Mouse (Mus musculus): Measurements from ENCODE around the gene Zmat5. TPM values are rescaled to one million over a fixed set of nuclear protein-coding genes. Genes with fewer than 3 reads are reported as not detected.
A peak's percentile ranks its signal among the peaks of the same experiment; 100 is the strongest.

Gene Zmat5
- polyA plus RNA-seq, 1 experiment from 2014 or later, result 76.5 TPM

GRCm38 (mm10) chr11:4685510-4685909, 19.0 kb upstream of the Zmat5 start:
- no peaks in the 10 kb centered on the region for H3K9me3 ChIP-seq (ENCODE audit: control insufficient read depth, low read length)
- no peak overlapping the region for H3K27ac ChIP-seq (ENCODE audit: low read length)
- ATAC-seq (ENCODE audit: low read depth), result no peak
- H3K9ac ChIP-seq (ENCODE audit: low read length), result no peak overlapping the region
- peaks cover 20% of the 10 kb centered on the region; the same call in 1 of the 2 replicates for H3K36me3 ChIP-seq (ENCODE audit: control insufficient read depth, insufficient read depth, low read length)
- H3K27me3 ChIP-seq (ENCODE audit: control insufficient read depth, insufficient read depth, low read depth, low read length), result no peaks in the 10 kb centered on the region
- H3K4me2 ChIP-seq (ENCODE audit: low read depth, low read length), result no peak overlapping the region
- no peak overlapping the region for H3K4me3 ChIP-seq (ENCODE audit: low read length)
- H3K4me1 ChIP-seq (replicated peaks; ENCODE audit: control insufficient read depth, insufficient read depth, low read length), result no peaks in the 10 kb centered on the region
- 74% methylated on average over 5 of the region's 5 CpGs for WGBS

DNA sequence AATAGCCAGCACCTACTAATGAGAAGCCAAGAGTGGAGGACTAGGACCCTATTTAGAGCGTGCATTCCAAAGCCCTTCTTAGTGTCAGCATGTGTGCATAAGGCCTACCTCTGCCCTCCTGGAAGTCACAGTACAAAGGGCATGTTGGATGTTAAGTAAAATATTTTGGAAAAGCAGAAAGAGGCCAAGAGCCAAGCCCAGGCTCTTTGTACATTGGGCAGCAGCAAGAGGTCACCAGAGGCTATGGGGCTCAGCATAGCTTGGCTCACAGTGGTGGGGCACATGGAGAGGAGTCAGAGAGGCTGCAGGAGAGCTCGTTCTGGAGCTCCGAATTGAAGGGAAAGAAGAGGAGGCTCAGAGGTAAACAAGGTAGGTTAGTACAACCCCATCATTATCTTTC, 17.5 kb upstream of the Zmat5 start:
- Histone ChIP-seq H3K4me3 (ENCODE audit: low read length) (no peak overlapping the region), H3K4me2 (ENCODE audit: low read depth, low read length) (no peak overlapping the region), H3K36me3 (ENCODE audit: control insufficient read depth, insufficient read depth, low read length) (0 out of 2 replicates have a peak, but pooled peaks cover 9% of the 10 kb centered on the region), H3K9me3 (ENCODE audit: control insufficient read depth, low read length) (no peaks in the 10 kb centered on the region), H3K27me3 (ENCODE audit: control insufficient read depth, insufficient read depth, low read depth, low read length) (no peaks in the 10 kb centered on the region), H3K9ac (ENCODE audit: low read length) (no peak overlapping the region), H3K27ac (ENCODE audit: low read length) (no peak overlapping the region), H3K4me1 (replicated peaks; ENCODE audit: control insufficient read depth, insufficient read depth, low read length) (0 out of 2 replicates have a peak, but pooled peaks cover 2% of the 10 kb centered on the region)
- no peak for ATAC-seq (ENCODE audit: low read depth)
- WGBS, result 71% methylated on average over 3 of the region's 3 CpGs

DNA sequence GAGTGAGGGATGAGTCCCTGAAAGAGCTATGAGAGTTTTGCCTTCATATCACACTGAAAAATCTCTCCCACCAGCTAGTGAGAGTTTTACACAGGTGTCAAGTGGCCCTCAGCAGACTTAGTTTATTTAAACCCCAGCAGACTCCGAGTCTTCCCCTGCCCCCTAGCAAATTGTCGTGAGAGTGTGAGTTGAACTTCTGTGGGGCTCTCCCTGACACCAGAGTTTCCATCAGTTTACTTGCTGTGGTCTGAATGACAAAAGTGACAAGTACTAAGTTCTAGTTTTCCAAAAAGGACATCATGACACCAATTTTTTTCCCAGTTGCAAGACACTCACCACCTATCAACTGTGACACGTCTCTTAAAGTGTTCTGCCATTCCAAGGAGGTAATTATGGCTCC, 16.6 kb upstream of the Zmat5 start:
- 24% methylated on average over 3 of the region's 3 CpGs for WGBS
- no peak overlapping the region for H3K4me2 ChIP-seq (ENCODE audit: low read depth, low read length)
- no peaks in the 10 kb centered on the region for H3K9me3 ChIP-seq (ENCODE audit: control insufficient read depth, low read length)
- no peak for ATAC-seq (ENCODE audit: low read depth)
- H3K27ac ChIP-seq (ENCODE audit: low read length), result no peak overlapping the region
- no peaks in the 10 kb centered on the region for H3K27me3 ChIP-seq (ENCODE audit: control insufficient read depth, insufficient read depth, low read depth, low read length)
- H3K9ac ChIP-seq (ENCODE audit: low read length), result no peak overlapping the region
- no peak overlapping the region for H3K4me3 ChIP-seq (ENCODE audit: low read length)
- 0 out of 2 replicates have a peak, but pooled peaks cover 8% of the 10 kb centered on the region for H3K36me3 ChIP-seq (ENCODE audit: control insufficient read depth, insufficient read depth, low read length)
- 0 out of 2 replicates have a peak, but pooled peaks cover 2% of the 10 kb centered on the region for H3K4me1 ChIP-seq (replicated peaks; ENCODE audit: control insufficient read depth, insufficient read depth, low read length)

- H3K9me3 ChIP-seq (ENCODE audit: control insufficient read depth, low read length), result no peaks in the 10 kb centered on the region
- no peak for ATAC-seq (ENCODE audit: low read depth)
- no peak overlapping the region for H3K4me2 ChIP-seq (ENCODE audit: low read depth, low read length)
- H3K27me3 ChIP-seq (ENCODE audit: control insufficient read depth, insufficient read depth, low read depth, low read length), result no peaks in the 10 kb centered on the region
- H3K9ac ChIP-seq (ENCODE audit: low read length), result no peak overlapping the region
- no peak overlapping the region for H3K4me3 ChIP-seq (ENCODE audit: low read length)
- H3K36me3 ChIP-seq (ENCODE audit: control insufficient read depth, insufficient read depth, low read length), result 0 out of 2 replicates have a peak, but pooled peaks cover 4% of the 10 kb centered on the region
- 0 out of 2 replicates have a peak, but pooled peaks cover 2% of the 10 kb centered on the region for H3K4me1 ChIP-seq (replicated peaks; ENCODE audit: control insufficient read depth, insufficient read depth, low read length)
- no peak overlapping the region for H3K27ac ChIP-seq (ENCODE audit: low read length)
- WGBS, result 38% methylated on average over 11 of the region's 11 CpGs
Observed at GRCm38 (mm10) chr11:4688632-4689380, 15.7 kb upstream of the Zmat5 start.

- no peak overlapping the region for H3K4me3 ChIP-seq (ENCODE audit: low read length)
- H3K36me3 ChIP-seq (ENCODE audit: control insufficient read depth, insufficient read depth, low read length), result no peaks in the 10 kb centered on the region
- H3K27ac ChIP-seq (ENCODE audit: low read length), result no peak overlapping the region
- H3K4me1 ChIP-seq (replicated peaks; ENCODE audit: control insufficient read depth, insufficient read depth, low read length), result 0 out of 2 replicates have a peak, but pooled peaks cover 2% of the 10 kb centered on the region
- 77% methylated on average over 7 of the region's 7 CpGs for WGBS
- H3K9me3 ChIP-seq (ENCODE audit: control insufficient read depth, low read length), result peaks cover 5% of the 10 kb centered on the region; the same call in 1 of the 2 replicates
- no peaks in the 10 kb centered on the region for H3K27me3 ChIP-seq (ENCODE audit: control insufficient read depth, insufficient read depth, low read depth, low read length)
- no peak overlapping the region for H3K9ac ChIP-seq (ENCODE audit: low read length)
- H3K4me2 ChIP-seq (ENCODE audit: low read depth, low read length), result no peak overlapping the region
- no peak for ATAC-seq (ENCODE audit: low read depth)
Observed at GRCm38 (mm10) chr11:4690353-4690752, 14.1 kb upstream of the Zmat5 start.

DNA sequence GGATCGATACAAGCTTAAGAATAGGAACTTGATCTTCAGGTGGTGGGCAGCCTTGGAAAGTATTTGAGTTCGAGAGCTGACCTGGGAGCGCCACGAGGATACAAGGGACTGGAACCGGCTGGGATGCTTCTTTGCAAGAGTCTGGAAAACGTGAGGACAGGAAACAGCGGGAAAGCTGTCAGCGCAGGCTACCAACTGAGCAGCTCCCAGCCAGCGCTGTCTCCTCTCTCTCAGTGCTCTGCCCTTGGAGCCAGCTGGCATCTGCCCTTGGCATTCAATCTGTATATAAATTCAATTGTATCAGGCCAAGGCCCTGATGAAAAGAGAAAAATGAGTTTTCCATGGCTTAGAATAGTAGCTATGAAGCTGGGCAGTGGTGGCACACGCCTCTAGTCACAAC, 13.3 kb upstream of the Zmat5 start:
- H3K4me3 ChIP-seq (ENCODE audit: low read length), result no peak overlapping the region
- H3K4me2 ChIP-seq (ENCODE audit: low read depth, low read length), result no peak overlapping the region
- WGBS, result 50% methylated on average over 10 of the region's 10 CpGs
- no peaks in the 10 kb centered on the region for H3K36me3 ChIP-seq (ENCODE audit: control insufficient read depth, insufficient read depth, low read length)
- ATAC-seq (ENCODE audit: low read depth), result no peak
- H3K4me1 ChIP-seq (replicated peaks; ENCODE audit: control insufficient read depth, insufficient read depth, low read length), result 0 out of 2 replicates have a peak, but pooled peaks cover 2% of the 10 kb centered on the region
- peaks cover 5% of the 10 kb centered on the region; the same call in 1 of the 2 replicates for H3K9me3 ChIP-seq (ENCODE audit: control insufficient read depth, low read length)
- no peak overlapping the region for H3K9ac ChIP-seq (ENCODE audit: low read length)
- no peaks in the 10 kb centered on the region for H3K27me3 ChIP-seq (ENCODE audit: control insufficient read depth, insufficient read depth, low read depth, low read length)
- 0 out of 2 replicates have a peak overlapping the region, but pooled peaks have one; percentile 30 for H3K27ac ChIP-seq (ENCODE audit: low read length)

DNA sequence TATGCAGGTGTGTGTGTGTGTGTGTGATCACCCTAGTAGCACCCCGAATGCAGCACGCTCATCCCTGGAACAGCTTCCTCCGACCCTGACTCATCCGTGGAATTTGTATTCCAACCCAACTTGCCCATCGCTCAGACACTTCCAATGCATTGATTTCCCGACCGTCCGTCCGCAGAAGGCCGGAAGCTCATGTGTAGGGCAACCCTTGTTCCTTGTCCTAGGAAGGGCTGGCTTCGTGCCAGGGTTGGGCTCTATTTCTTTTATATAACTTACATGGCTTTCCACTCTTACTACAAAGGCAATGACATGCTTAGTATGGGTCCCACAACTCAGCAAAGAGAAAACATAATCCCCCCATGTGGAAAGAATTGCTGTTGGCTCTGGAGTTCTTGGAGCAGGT, 12.3 kb upstream of the Zmat5 start:
- WGBS, result 83% methylated on average over 11 of the region's 11 CpGs
- ATAC-seq (ENCODE audit: low read depth), result no peak
- no peak overlapping the region for H3K4me3 ChIP-seq (ENCODE audit: low read length)

GRCm38 (mm10) chr11:4697043-4697983, 7.2 kb upstream of the Zmat5 start:
- H3K9ac ChIP-seq (ENCODE audit: low read length), result no peak overlapping the region
- peaks cover 10% of the 10 kb centered on the region; the same call in 1 of the 2 replicates for H3K4me1 ChIP-seq (replicated peaks; ENCODE audit: control insufficient read depth, insufficient read depth, low read length)
- 29% methylated on average over 7 of the region's 7 CpGs for WGBS
- H3K4me3 ChIP-seq (ENCODE audit: low read length), result no peak overlapping the region
- no peaks in the 10 kb centered on the region for H3K27me3 ChIP-seq (ENCODE audit: control insufficient read depth, insufficient read depth, low read depth, low read length)
- peak; percentile 96 for ATAC-seq (ENCODE audit: low read depth)
- peaks cover 5% of the 10 kb centered on the region; the same call in 1 of the 2 replicates for H3K9me3 ChIP-seq (ENCODE audit: control insufficient read depth, low read length)
- H3K4me2 ChIP-seq (ENCODE audit: low read depth, low read length), result no peak overlapping the region
- peaks cover 10% of the 10 kb centered on the region for H3K36me3 ChIP-seq (ENCODE audit: control insufficient read depth, insufficient read depth, low read length)
- H3K27ac ChIP-seq (ENCODE audit: low read length), result peak overlapping the region; percentile 57

More for the DNA sequence above, 12.3 kb upstream of the Zmat5 start:
- no peak overlapping the region for H3K9ac ChIP-seq (ENCODE audit: low read length)
- peaks cover 6% of the 10 kb centered on the region; the same call in 1 of the 2 replicates for H3K4me1 ChIP-seq (replicated peaks; ENCODE audit: control insufficient read depth, insufficient read depth, low read length)
- H3K27me3 ChIP-seq (ENCODE audit: control insufficient read depth, insufficient read depth, low read depth, low read length), result no peaks in the 10 kb centered on the region
- no peaks in the 10 kb centered on the region for H3K36me3 ChIP-seq (ENCODE audit: control insufficient read depth, insufficient read depth, low read length)
- no peak overlapping the region for H3K27ac ChIP-seq (ENCODE audit: low read length)
- H3K4me2 ChIP-seq (ENCODE audit: low read depth, low read length), result no peak overlapping the region
- H3K9me3 ChIP-seq (ENCODE audit: control insufficient read depth, low read length), result peaks cover 5% of the 10 kb centered on the region; the same call in 1 of the 2 replicates

DNA sequence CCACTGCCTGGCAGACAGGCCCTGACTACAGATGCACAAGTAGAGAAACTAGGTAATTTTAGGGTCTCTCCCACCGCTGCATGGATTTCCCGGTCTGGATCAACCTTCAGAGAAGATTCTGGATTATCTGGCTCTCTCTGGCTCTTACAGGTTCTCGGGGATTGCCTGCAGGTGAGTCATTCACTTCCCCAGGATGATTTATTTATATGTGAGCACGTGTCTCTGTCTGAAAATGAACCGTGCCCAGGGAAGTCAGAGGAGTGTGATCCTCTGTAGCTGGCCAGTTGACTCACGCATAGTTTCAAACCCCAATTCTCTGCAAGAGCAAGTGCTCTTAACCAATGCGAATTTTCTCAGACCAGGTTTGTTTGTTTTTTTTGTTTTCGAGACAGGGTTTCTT, 3.8 kb upstream of the Zmat5 start:
- Histone ChIP-seq H3K4me2 (ENCODE audit: low read depth, low read length) (no peak overlapping the region), H3K9ac (ENCODE audit: low read length) (no peak overlapping the region), H3K4me3 (ENCODE audit: low read length) (no peak overlapping the region), H3K9me3 (ENCODE audit: control insufficient read depth, low read length) (no peaks in the 10 kb centered on the region), H3K27ac (ENCODE audit: low read length) (no peak overlapping the region), H3K27me3 (ENCODE audit: control insufficient read depth, insufficient read depth, low read depth, low read length) (no peaks in the 10 kb centered on the region), H3K36me3 (ENCODE audit: control insufficient read depth, insufficient read depth, low read length) (peaks cover 10% of the 10 kb centered on the region), H3K4me1 (replicated peaks; ENCODE audit: control insufficient read depth, insufficient read depth, low read length) (peaks cover 22% of the 10 kb centered on the region)
- 74% methylated on average over 8 of the region's 8 CpGs for WGBS
- no peak for ATAC-seq (ENCODE audit: low read depth)

Data from lung, embryonic 16.5 days (tissue).